Mouse (Mus musculus): ENCODE data around the gene Tmem38b. TPM values are rescaled to one million over a fixed set of nuclear protein-coding genes. Genes with fewer than 3 reads are reported as not detected.
"Not testable (repeated sequence)": the region's sequence is repeated elsewhere in the genome, so short reads cannot be mapped to it uniquely, and the experiment has no call there.

Gene Tmem38b
- total RNA-seq, 2 experiments from 2014 or later, result 11.0 to 14.0 TPM

- no peak for TF ChIP-seq CTCF (IDR thresholded peaks at IDR 0.05)
- Histone ChIP-seq H3K27ac (no peak overlapping the region), H3K4me3 (no peak overlapping the region)
- DNase-seq (ENCODE audit: extremely low spot score in 1 of 2, low spot score in 2 of 2), result no peak
- intact Hi-C loops (cut with DNase I), result no loop called here
Measured at GRCm38 (mm10) chr4:53798896-53799676, 26.8 kb upstream of the Tmem38b start.

DNA sequence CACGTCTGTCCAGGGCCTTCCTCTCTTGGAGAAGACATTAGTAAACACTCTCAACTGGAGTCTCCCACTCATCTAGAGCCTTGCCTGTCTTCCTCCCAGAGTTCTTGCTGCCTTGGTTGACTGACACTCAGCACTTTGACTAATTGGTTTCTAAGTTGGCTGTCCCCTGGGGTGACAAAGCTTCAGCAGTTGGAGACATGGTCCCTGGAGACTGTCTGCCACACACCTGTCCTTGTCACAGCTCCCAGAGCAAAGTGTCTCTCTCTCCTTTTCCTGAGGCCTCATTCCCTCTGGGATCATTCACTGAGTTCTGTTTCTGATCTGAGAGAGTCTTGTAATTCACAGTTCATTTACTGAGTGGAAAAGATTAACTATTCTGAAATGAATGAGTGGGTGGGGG is 26.1 kb upstream of the Tmem38b start:
- Histone ChIP-seq H3K4me3 (no peak overlapping the region), H3K27ac (no peak overlapping the region)
- intact Hi-C loops (cut with DNase I), result no loop called here
- no peak for DNase-seq (ENCODE audit: extremely low spot score in 1 of 2, low spot score in 2 of 2)
- TF ChIP-seq CTCF (IDR thresholded peaks at IDR 0.05), result no peak

DNA sequence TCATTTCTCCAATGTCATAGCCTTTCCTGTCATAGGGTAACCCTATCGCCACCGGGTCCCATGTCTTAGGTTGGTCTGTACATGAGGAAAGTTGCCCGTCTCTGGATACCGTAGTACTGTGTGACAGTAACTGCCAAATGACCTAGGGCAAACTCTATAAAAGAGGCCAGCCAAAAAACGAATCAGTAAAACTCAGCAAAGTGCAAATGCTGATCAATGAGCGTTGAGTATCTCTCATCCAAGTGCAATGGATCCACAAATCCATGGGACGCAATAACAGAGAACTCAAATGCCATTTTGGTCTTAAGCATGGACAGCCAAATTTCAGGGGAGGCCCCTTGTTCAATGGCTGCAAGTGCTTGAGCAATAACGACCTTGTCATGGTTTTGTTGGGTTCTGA is 22.2 kb upstream of the Tmem38b start:
- H3K4me3 ChIP-seq; H3K27ac ChIP-seq; intact Hi-C loops (cut with DNase I); DNase-seq (ENCODE audit: extremely low spot score in 1 of 2, low spot score in 2 of 2): not testable (repeated sequence)

DNA sequence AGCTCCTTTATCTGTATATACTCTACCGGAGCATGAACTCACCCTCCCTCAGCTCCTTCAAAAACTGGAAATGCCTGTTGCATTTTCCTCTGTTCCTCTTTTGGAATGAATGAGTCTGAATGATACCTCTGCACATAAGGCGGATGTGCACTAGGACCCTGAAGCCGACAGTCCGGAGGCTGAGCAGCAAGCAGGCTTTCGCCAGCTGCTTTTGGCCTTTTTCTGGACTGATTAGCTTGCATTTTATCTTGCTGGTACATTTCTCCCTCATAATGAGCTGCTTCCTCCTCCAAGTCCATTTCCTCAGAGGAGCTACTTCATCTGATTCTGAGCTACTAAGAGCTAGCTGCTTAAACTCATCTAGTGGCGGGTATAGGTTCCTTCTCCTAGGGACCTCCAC is 19.4 kb upstream of the Tmem38b start:
- intact Hi-C loops (cut with DNase I); H3K4me3 ChIP-seq; DNase-seq (ENCODE audit: extremely low spot score in 1 of 2, low spot score in 2 of 2); H3K27ac ChIP-seq: not testable (repeated sequence)

DNA sequence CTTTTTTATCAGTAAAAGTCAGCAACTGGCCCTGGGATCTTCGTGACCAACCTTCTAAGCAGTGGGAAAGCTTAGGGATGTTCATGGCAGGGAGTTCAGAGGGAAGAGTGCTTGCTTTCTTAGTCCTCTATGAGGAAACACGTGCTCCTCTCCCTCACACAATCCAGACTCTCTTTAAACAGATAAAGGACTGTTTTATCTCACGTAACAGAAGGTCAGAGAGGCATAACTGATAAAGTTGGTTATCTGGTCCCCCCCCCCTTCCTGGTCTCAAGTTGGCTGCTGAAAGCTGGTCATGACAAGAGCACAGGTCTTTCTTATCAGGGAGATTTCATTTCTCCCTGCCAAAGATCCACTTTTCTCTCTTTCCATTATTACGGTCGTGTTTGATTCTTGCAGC is 7.5 kb upstream of the Tmem38b start:
- DNase-seq (ENCODE audit: extremely low spot score in 1 of 2, low spot score in 2 of 2), result no peak
- no peak for TF ChIP-seq CTCF (IDR thresholded peaks at IDR 0.05)
- Histone ChIP-seq H3K4me3 (no peak overlapping the region), H3K27ac (no peak overlapping the region)
- intact Hi-C loops (cut with DNase I), result no loop called here

DNA sequence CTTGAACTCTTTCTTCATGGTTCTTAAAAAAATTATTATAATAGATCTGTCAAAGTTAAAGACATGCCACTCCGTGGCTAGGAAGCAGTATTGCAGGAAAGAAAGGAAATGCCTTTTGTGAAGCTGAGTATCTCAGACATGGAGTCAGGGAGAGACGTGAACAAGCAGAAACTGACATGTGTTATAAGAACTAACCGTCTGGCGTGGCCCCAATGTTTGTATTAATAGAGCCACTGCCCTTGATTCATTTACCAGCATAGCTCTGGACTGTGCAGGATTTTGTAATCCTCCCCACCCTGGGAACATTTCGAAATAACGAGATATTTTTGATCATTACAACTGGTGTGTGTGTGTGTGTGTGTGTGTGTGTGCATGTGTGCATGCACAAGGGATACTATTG is 2.1 kb upstream of the Tmem38b start:
- H3K27ac ChIP-seq, result no peak overlapping the region
- H3K4me3 ChIP-seq, result no peak overlapping the region
- no peak for DNase-seq (ENCODE audit: extremely low spot score in 1 of 2, low spot score in 2 of 2)
- peak; percentile 25 for TF ChIP-seq CTCF (IDR thresholded peaks at IDR 0.05)
- intact Hi-C loops (cut with DNase I), result loop anchor here (5.0 kb wide), 1 partner anchor 46 kb away; the partner anchor contains the start of gene Tal2

DNA sequence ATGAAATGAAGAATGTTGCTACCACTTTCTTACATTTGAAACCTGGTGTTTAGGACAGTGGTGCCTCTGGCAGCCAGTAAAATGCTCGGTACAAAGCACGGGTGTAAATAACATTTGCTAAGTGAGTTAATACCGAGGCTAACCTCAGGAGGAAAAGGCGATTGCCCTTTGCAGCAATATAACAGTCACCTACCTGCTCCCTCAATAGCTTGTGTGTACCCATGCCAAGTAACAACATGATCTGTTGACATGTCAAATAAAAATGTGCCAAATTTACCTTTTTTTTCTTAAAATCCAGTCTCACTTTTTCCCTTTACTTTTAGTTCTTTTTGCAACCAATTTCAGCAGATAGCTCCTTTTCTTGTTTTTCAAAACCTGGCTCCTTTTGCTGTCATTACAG is 1.0 kb upstream of the Tmem38b start:
- no peak overlapping the region for H3K27ac ChIP-seq
- DNase-seq (ENCODE audit: extremely low spot score in 1 of 2, low spot score in 2 of 2), result no peak
- no peak for TF ChIP-seq CTCF (IDR thresholded peaks at IDR 0.05)
- no peak overlapping the region for H3K4me3 ChIP-seq
- intact Hi-C loops (cut with DNase I), result loop anchor here (5.0 kb wide), 2 partner anchors 48 to 68 kb away; partner anchors contain the start of gene Tal2

GRCm38 (mm10) chr4:53826641-53827248 is 900 bp downstream of the Tmem38b start:
- H3K4me3 ChIP-seq, result peak overlapping the region; percentile 100
- H3K27ac ChIP-seq, result no peak overlapping the region
- intact Hi-C loops (cut with DNase I), result loop anchor here (5.0 kb wide), 1 partner anchor 69 kb away; no protein-coding TSS in a partner anchor
- no peak for DNase-seq (ENCODE audit: extremely low spot score in 1 of 2, low spot score in 2 of 2)
- TF ChIP-seq CTCF (IDR thresholded peaks at IDR 0.05), result no peak

DNA sequence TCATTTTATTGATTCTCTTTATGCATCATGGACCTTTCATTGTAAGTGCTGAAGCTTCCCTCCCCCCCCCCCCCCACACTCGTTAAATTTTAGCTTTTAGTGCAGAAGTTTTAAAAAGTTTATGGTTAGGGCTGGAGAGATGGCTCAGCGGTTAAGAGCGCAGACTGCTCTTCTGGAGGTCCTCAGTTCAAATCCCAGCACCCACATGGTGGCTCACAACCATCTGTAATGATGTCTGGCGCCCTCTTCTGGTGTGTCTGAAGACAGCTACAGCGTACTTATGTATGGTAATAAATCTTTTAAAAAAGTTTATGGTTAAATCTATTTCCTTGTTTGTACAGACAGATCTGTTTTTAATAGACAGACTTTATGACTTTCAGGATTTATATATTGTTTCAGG is 2.0 kb downstream of the Tmem38b start:
- intact Hi-C loops (cut with DNase I), result loop anchor here (5.0 kb wide), 1 partner anchor 71 kb away; no protein-coding TSS in a partner anchor
- H3K27ac ChIP-seq, result no peak overlapping the region
- peak; percentile 16 for TF ChIP-seq CTCF (IDR thresholded peaks at IDR 0.05)
- H3K4me3 ChIP-seq, result no peak overlapping the region
- DNase-seq (ENCODE audit: extremely low spot score in 1 of 2, low spot score in 2 of 2), result no peak

GRCm38 (mm10) chr4:53828914-53829313 is 3.1 kb downstream of the Tmem38b start:
- H3K27ac ChIP-seq, result no peak overlapping the region
- intact Hi-C loops (cut with DNase I), result loop anchor here (5.0 kb wide), 1 partner anchor 72 kb away; no protein-coding TSS in a partner anchor
- no peak for DNase-seq (ENCODE audit: extremely low spot score in 1 of 2, low spot score in 2 of 2)
- no peak for TF ChIP-seq CTCF (IDR thresholded peaks at IDR 0.05)
- no peak overlapping the region for H3K4me3 ChIP-seq

DNA sequence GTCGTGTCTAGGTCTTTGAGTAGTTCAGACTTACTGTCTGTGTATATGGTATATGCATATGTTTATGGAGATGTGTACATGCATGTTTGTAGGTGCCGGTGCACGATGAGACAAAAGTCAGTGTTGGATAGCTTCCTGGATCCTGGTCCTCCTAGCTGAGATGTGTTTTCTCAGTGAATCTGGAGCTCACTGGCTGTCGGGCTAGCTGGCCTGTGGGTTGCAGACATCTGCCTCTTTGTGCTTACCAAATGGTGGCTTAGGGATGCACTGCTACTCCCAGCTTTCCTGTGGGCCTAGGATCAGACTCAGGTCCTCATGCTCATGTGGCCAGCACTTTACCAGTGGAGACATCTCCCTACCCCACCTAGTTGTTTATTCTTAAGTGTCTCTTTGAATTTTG is 4.2 kb downstream of the Tmem38b start:
- no peak for TF ChIP-seq CTCF (IDR thresholded peaks at IDR 0.05)
- no peak for DNase-seq (ENCODE audit: extremely low spot score in 1 of 2, low spot score in 2 of 2)
- no peak overlapping the region for H3K4me3 ChIP-seq

DNA sequence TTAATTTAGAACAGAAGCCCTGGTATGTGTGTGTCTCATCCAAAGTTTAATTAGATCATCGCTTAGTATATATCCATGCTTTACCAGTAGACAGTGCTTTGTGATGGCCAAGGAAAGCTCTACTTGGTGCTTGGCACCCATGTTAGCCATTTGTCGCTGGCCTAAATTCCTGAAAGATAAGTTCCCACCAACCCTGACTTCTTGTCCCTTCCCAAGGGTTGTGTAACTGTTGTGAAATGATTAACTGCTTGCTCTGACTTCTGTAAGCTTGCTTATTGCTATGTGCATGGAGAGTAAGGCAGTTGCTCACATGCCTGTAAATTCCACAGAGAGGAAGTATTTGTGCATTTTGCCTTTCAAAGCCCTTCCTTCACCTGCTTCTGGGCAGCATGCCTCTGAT is 4.7 kb downstream of the Tmem38b start:
- DNase-seq (ENCODE audit: extremely low spot score in 1 of 2, low spot score in 2 of 2), result no peak
- TF ChIP-seq CTCF (IDR thresholded peaks at IDR 0.05), result no peak
- Histone ChIP-seq H3K4me3 (no peak overlapping the region), H3K27ac (no peak overlapping the region)
- intact Hi-C loops (cut with DNase I), result no loop called here

More for the DNA sequence above, 4.2 kb downstream of the Tmem38b start:
- no peak overlapping the region for H3K27ac ChIP-seq
- intact Hi-C loops (cut with DNase I), result no loop called here

Measured in left cerebral cortex, adult 2 months (tissue).